Mouse (Mus musculus) cortical plate, adult 2 months (tissue): ENCODE data around the gene Gck.

Experiments used
- CTCF ChIP-seq: fragments of 200-500 bp; IDR thresholded peaks from 2 replicates; pipeline ENCODE4 v1.5.1; 2011; ENCODE audit warnings: mild to moderate bottlenecking, control low read depth, low read length; ENCODE audit not compliant: insufficient read depth; ENCODE audit errors: extremely low read depth
- POLR2A ChIP-seq: fragments of 200-500 bp; IDR thresholded peaks from 2 replicates; pipeline ENCODE4 v1.6.1; 2011; ENCODE audit warnings: mild to moderate bottlenecking, low read length, control low read depth; ENCODE audit not compliant: insufficient read depth; ENCODE audit errors: extremely low read depth

DNA sequence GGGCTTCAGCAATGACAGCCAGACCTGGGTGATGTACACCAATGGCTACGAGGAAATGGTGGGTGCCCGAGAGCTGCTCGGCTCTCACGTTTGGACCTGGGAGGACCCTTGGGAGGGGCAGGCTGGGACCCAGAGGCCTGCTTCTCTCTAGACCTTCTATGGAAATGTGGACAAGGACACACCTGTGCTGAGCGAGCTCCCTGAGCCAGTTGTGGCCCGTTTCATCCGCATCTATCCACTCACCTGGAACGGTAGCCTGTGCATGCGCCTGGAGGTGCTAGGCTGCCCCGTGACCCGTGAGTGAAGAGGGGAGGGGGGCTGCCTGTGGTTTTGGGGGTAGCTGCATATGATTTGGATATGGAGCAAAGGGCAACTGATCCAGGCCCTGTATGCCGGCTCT, 81.6 kb downstream of the Gck start:
- TF ChIP-seq CTCF: no peak
- TF ChIP-seq POLR2A: no peak
